Mouse (Mus musculus): Measurements from ENCODE around the gene Kctd17. TPM values are rescaled to one million over a fixed set of nuclear protein-coding genes. Genes with fewer than 3 reads are reported as not detected.
A peak's percentile ranks its signal among the peaks of the same experiment; 100 is the strongest.

Gene Kctd17
- polyA plus RNA-seq, 1 experiment from 2014 or later: 162 TPM

GRCm38 (mm10) chr15:78422046-78422956, 6.1 kb upstream of the Kctd17 start:
- Histone ChIP-seq H3K4me2 (no peak overlapping the region), H3K4me1 (no peaks in the 10 kb centered on the region), H3K27ac (no peak overlapping the region), H3K4me3 (no peak overlapping the region), H3K9me3 (no peaks in the 10 kb centered on the region), H3K36me3 (replicated peaks) (no peaks in the 10 kb centered on the region), H3K27me3 (replicated peaks) (no peaks in the 10 kb centered on the region; the same call in 1 of the 2 replicates), H3K9ac (no peak overlapping the region)
- peak; percentile 62; the same call in 1 of the 2 replicates for ATAC-seq (replicated peaks)
- WGBS: 15% methylated on average over 16 of the region's 16 CpGs

- Histone ChIP-seq H3K27me3 (replicated peaks) (no peaks in the 10 kb centered on the region; the same call in 1 of the 2 replicates), H3K4me2 (no peak overlapping the region), H3K27ac (no peak overlapping the region), H3K9me3 (no peaks in the 10 kb centered on the region), H3K4me3 (no peak overlapping the region), H3K9ac (no peak overlapping the region), H3K36me3 (replicated peaks) (no peaks in the 10 kb centered on the region), H3K4me1 (peaks cover 4% of the 10 kb centered on the region)
- ATAC-seq (replicated peaks): no peak
- WGBS: 26% methylated on average over 11 of the region's 11 CpGs
These were observed 3.9 kb upstream of the Kctd17 start for GRCm38 (mm10) chr15:78424507-78424906.

GRCm38 (mm10) chr15:78425230-78425629, 3.1 kb upstream of the Kctd17 start:
- Histone ChIP-seq H3K36me3 (replicated peaks) (no peaks in the 10 kb centered on the region), H3K9ac (no peak overlapping the region), H3K4me2 (no peak overlapping the region), H3K9me3 (no peaks in the 10 kb centered on the region), H3K4me3 (no peak overlapping the region), H3K27me3 (replicated peaks) (no peaks in the 10 kb centered on the region; the same call in 1 of the 2 replicates), H3K4me1 (peaks cover 11% of the 10 kb centered on the region), H3K27ac (no peak overlapping the region)
- WGBS: 63% methylated on average over 4 of the region's 4 CpGs
- no peak for ATAC-seq (replicated peaks)

- Histone ChIP-seq H3K4me3 (peak overlapping the region; percentile 80), H3K9me3 (no peaks in the 10 kb centered on the region), H3K27me3 (replicated peaks) (peaks cover 1% of the 10 kb centered on the region; the same call in 1 of the 2 replicates), H3K4me2 (peak overlapping the region; percentile 77), H3K36me3 (replicated peaks) (0 out of 2 replicates have a peak, but pooled peaks cover 10% of the 10 kb centered on the region), H3K9ac (peak overlapping the region; percentile 89), H3K4me1 (peaks cover 15% of the 10 kb centered on the region), H3K27ac (peak overlapping the region; percentile 73)
- ATAC-seq (replicated peaks): no peak
- WGBS: 0% methylated on average over 3 of the region's 3 CpGs
These were observed 735 bp downstream of the Kctd17 start for GRCm38 (mm10) chr15:78429139-78429459.

GRCm38 (mm10) chr15:78429871-78430622, 1.7 kb downstream of the Kctd17 start:
- Histone ChIP-seq H3K27ac (0 out of 2 replicates have a peak overlapping the region, but pooled peaks have one; percentile 73), H3K4me2 (peak overlapping the region; percentile 77), H3K9ac (peak overlapping the region; percentile 89), H3K9me3 (no peaks in the 10 kb centered on the region), H3K27me3 (replicated peaks) (peaks cover 3% of the 10 kb centered on the region; the same call in 1 of the 2 replicates), H3K4me3 (peak overlapping the region; percentile 80), H3K4me1 (peaks cover 15% of the 10 kb centered on the region), H3K36me3 (replicated peaks) (0 out of 2 replicates have a peak, but pooled peaks cover 11% of the 10 kb centered on the region)
- WGBS: 88% methylated on average over 13 of the region's 13 CpGs
- ATAC-seq (replicated peaks): no peak

GRCm38 (mm10) chr15:78430874-78431273, 2.5 kb downstream of the Kctd17 start:
- no peak overlapping the region for H3K9ac ChIP-seq
- 0 out of 2 replicates have a peak, but pooled peaks cover 16% of the 10 kb centered on the region for H3K36me3 ChIP-seq (replicated peaks)
- H3K4me3 ChIP-seq: no peak overlapping the region
- H3K4me1 ChIP-seq: peaks cover 16% of the 10 kb centered on the region
- WGBS: 88% methylated on average over 10 of the region's 10 CpGs
- H3K9me3 ChIP-seq: no peaks in the 10 kb centered on the region
- H3K27me3 ChIP-seq (replicated peaks): peaks cover 3% of the 10 kb centered on the region; the same call in 1 of the 2 replicates
- no peak overlapping the region for H3K4me2 ChIP-seq
- H3K27ac ChIP-seq: no peak overlapping the region
- no peak for ATAC-seq (replicated peaks)

- Histone ChIP-seq H3K4me1 (peaks cover 24% of the 10 kb centered on the region), H3K36me3 (replicated peaks) (0 out of 2 replicates have a peak, but pooled peaks cover 17% of the 10 kb centered on the region), H3K4me3 (no peak overlapping the region), H3K4me2 (no peak overlapping the region), H3K27me3 (replicated peaks) (peaks cover 3% of the 10 kb centered on the region; the same call in 1 of the 2 replicates), H3K27ac (no peak overlapping the region), H3K9ac (no peak overlapping the region), H3K9me3 (no peaks in the 10 kb centered on the region)
- ATAC-seq (replicated peaks): no peak
- WGBS: 83% methylated on average over 7 of the region's 7 CpGs
These were observed 3.3 kb downstream of the Kctd17 start for GRCm38 (mm10) chr15:78431541-78432121.

- no peak for ATAC-seq (replicated peaks)
- H3K9me3 ChIP-seq: no peaks in the 10 kb centered on the region
- H3K36me3 ChIP-seq (replicated peaks): 0 out of 2 replicates have a peak, but pooled peaks cover 17% of the 10 kb centered on the region
- H3K4me2 ChIP-seq: no peak overlapping the region
- H3K9ac ChIP-seq: no peak overlapping the region
- peaks cover 3% of the 10 kb centered on the region; the same call in 1 of the 2 replicates for H3K27me3 ChIP-seq (replicated peaks)
- peaks cover 29% of the 10 kb centered on the region for H3K4me1 ChIP-seq
- H3K27ac ChIP-seq: no peak overlapping the region
- H3K4me3 ChIP-seq: no peak overlapping the region
- 26% methylated on average over 6 of the region's 6 CpGs for whole genome bisulfite sequencing
These were observed 6.6 kb downstream of the Kctd17 start for GRCm38 (mm10) chr15:78434896-78435520.

GRCm38 (mm10) chr15:78435681-78436080, 7.3 kb downstream of the Kctd17 start:
- Histone ChIP-seq H3K27me3 (replicated peaks) (peaks cover 3% of the 10 kb centered on the region; the same call in 1 of the 2 replicates), H3K36me3 (replicated peaks) (0 out of 2 replicates have a peak, but pooled peaks cover 17% of the 10 kb centered on the region), H3K9ac (no peak overlapping the region), H3K9me3 (no peaks in the 10 kb centered on the region), H3K27ac (no peak overlapping the region), H3K4me1 (peaks cover 24% of the 10 kb centered on the region), H3K4me2 (no peak overlapping the region), H3K4me3 (no peak overlapping the region)
- 78% methylated on average over 11 of the region's 11 CpGs for WGBS
- no peak for ATAC-seq (replicated peaks)

- ATAC-seq (replicated peaks): peak; percentile 35; the same call in 1 of the 2 replicates
- Histone ChIP-seq H3K9ac (peak overlapping the region; percentile 11; the same call in 1 of the 2 replicates), H3K27ac (peak overlapping the region; percentile 60), H3K9me3 (no peaks in the 10 kb centered on the region), H3K4me1 (peaks cover 24% of the 10 kb centered on the region), H3K27me3 (replicated peaks) (peaks cover 3% of the 10 kb centered on the region; the same call in 1 of the 2 replicates), H3K4me2 (peak overlapping the region; percentile 45), H3K36me3 (replicated peaks) (0 out of 2 replicates have a peak, but pooled peaks cover 16% of the 10 kb centered on the region), H3K4me3 (0 out of 2 replicates have a peak overlapping the region, but pooled peaks have one; percentile 8)
- WGBS: 9% methylated on average over 31 of the region's 32 CpGs
These were observed 8.2 kb downstream of the Kctd17 start for GRCm38 (mm10) chr15:78436380-78437192.

Data from midbrain, embryonic 15.5 days (tissue).